Mouse (Mus musculus): ENCODE results near the gene Arhgap15. TPM values are rescaled to one million over a fixed set of nuclear protein-coding genes. Genes with fewer than 3 reads are reported as not detected.
A peak's percentile ranks its signal among the peaks of the same experiment; 100 is the strongest.

The Arhgap15 gene
- total and polyA plus RNA-seq, 2 experiments = 0.12 to 2.4 TPM

- no peak for TF ChIP-seq CTCF (IDR thresholded peaks at IDR 0.05; ENCODE audit: low read depth, low read length)
- no peak for TF ChIP-seq POLR2A (IDR thresholded peaks at IDR 0.05; ENCODE audit: extremely low read depth, insufficient read depth, low read length)
- H3K27ac ChIP-seq (replicated peaks; ENCODE audit: insufficient read depth, low read depth, low read length) = no peak overlapping the region
- no peaks in the 10 kb centered on the region for H3K4me1 ChIP-seq (ENCODE audit: control insufficient read depth, insufficient read depth, low read length)
- H3K36me3 ChIP-seq (ENCODE audit: control insufficient read depth, insufficient read depth, low read length) = no peaks in the 10 kb centered on the region
- no peaks in the 10 kb centered on the region for H3K27me3 ChIP-seq (ENCODE audit: control insufficient read depth, insufficient read depth, low read length)
- WGBS = 92% methylated on average over 1 of the region's 1 CpGs
- H3K79me2 ChIP-seq (ENCODE audit: control insufficient read depth, insufficient read depth, low read length) = no peaks in the 10 kb centered on the region
- DNase-seq (ENCODE audit: extremely low read depth, low read depth, low spot score) = no peak
- no peak overlapping the region for H3K9ac ChIP-seq (ENCODE audit: low read depth, low read length)
- no peak overlapping the region for H3K4me3 ChIP-seq (ENCODE audit: insufficient read depth, low read depth, low read length)
Observed at GRCm38 (mm10) chr2:43764456-43764855, 15.8 kb downstream of the Arhgap15 start.

- Histone ChIP-seq H3K4me1 (ENCODE audit: control insufficient read depth, insufficient read depth, low read length) (no peaks in the 10 kb centered on the region), H3K27me3 (ENCODE audit: control insufficient read depth, insufficient read depth, low read length) (no peaks in the 10 kb centered on the region), H3K79me2 (ENCODE audit: control insufficient read depth, insufficient read depth, low read length) (no peaks in the 10 kb centered on the region), H3K27ac (replicated peaks; ENCODE audit: insufficient read depth, low read depth, low read length) (no peak overlapping the region), H3K4me3 (ENCODE audit: insufficient read depth, low read depth, low read length) (no peak overlapping the region), H3K9ac (ENCODE audit: low read depth, low read length) (no peak overlapping the region), H3K36me3 (ENCODE audit: control insufficient read depth, insufficient read depth, low read length) (no peaks in the 10 kb centered on the region)
- TF ChIP-seq CTCF (IDR thresholded peaks at IDR 0.05; ENCODE audit: low read depth, low read length) (no peak), POLR2A (IDR thresholded peaks at IDR 0.05; ENCODE audit: extremely low read depth, insufficient read depth, low read length) (no peak)
- WGBS = 74% methylated on average over 3 of the region's 3 CpGs
- DNase-seq (ENCODE audit: extremely low read depth, low read depth, low spot score) = no peak
Observed at GRCm38 (mm10) chr2:43766200-43766599, 17.6 kb downstream of the Arhgap15 start.

- Histone ChIP-seq H3K36me3 (ENCODE audit: control insufficient read depth, insufficient read depth, low read length) (no peaks in the 10 kb centered on the region), H3K9ac (ENCODE audit: low read depth, low read length) (no peak overlapping the region), H3K4me3 (ENCODE audit: insufficient read depth, low read depth, low read length) (no peak overlapping the region), H3K4me1 (ENCODE audit: control insufficient read depth, insufficient read depth, low read length) (no peaks in the 10 kb centered on the region), H3K27me3 (ENCODE audit: control insufficient read depth, insufficient read depth, low read length) (no peaks in the 10 kb centered on the region), H3K79me2 (ENCODE audit: control insufficient read depth, insufficient read depth, low read length) (no peaks in the 10 kb centered on the region), H3K27ac (replicated peaks; ENCODE audit: insufficient read depth, low read depth, low read length) (no peak overlapping the region)
- no peak for TF ChIP-seq CTCF (IDR thresholded peaks at IDR 0.05; ENCODE audit: low read depth, low read length)
- TF ChIP-seq POLR2A (IDR thresholded peaks at IDR 0.05; ENCODE audit: extremely low read depth, insufficient read depth, low read length) = no peak
- no peak for DNase-seq (ENCODE audit: extremely low read depth, low read depth, low spot score)
- WGBS = 93% methylated on average over 2 of the region's 2 CpGs
Observed at GRCm38 (mm10) chr2:43769850-43770570, 21.4 kb downstream of the Arhgap15 start.

- H3K4me3 ChIP-seq (ENCODE audit: insufficient read depth, low read depth, low read length) = no peak overlapping the region
- no peak for TF ChIP-seq POLR2A (IDR thresholded peaks at IDR 0.05; ENCODE audit: extremely low read depth, insufficient read depth, low read length)
- no peak for TF ChIP-seq CTCF (IDR thresholded peaks at IDR 0.05; ENCODE audit: low read depth, low read length)
- no peak overlapping the region for H3K27ac ChIP-seq (replicated peaks; ENCODE audit: insufficient read depth, low read depth, low read length)
- no peak overlapping the region for H3K9ac ChIP-seq (ENCODE audit: low read depth, low read length)
- H3K27me3 ChIP-seq (ENCODE audit: control insufficient read depth, insufficient read depth, low read length) = no peaks in the 10 kb centered on the region
- no peaks in the 10 kb centered on the region for H3K4me1 ChIP-seq (ENCODE audit: control insufficient read depth, insufficient read depth, low read length)
- no peaks in the 10 kb centered on the region for H3K36me3 ChIP-seq (ENCODE audit: control insufficient read depth, insufficient read depth, low read length)
- peak; percentile 43 for DNase-seq (ENCODE audit: extremely low read depth, low read depth, low spot score)
- no peaks in the 10 kb centered on the region for H3K79me2 ChIP-seq (ENCODE audit: control insufficient read depth, insufficient read depth, low read length)
- 63% methylated on average over 5 of the region's 5 CpGs for WGBS
Observed at GRCm38 (mm10) chr2:43772640-43773039, 24.0 kb downstream of the Arhgap15 start.

GRCm38 (mm10) chr2:43782157-43782556, 33.5 kb downstream of the Arhgap15 start:
- Histone ChIP-seq H3K9ac (ENCODE audit: low read depth, low read length) (no peak overlapping the region), H3K27me3 (ENCODE audit: control insufficient read depth, insufficient read depth, low read length) (no peaks in the 10 kb centered on the region), H3K4me3 (ENCODE audit: insufficient read depth, low read depth, low read length) (no peak overlapping the region), H3K4me1 (ENCODE audit: control insufficient read depth, insufficient read depth, low read length) (no peaks in the 10 kb centered on the region), H3K27ac (replicated peaks; ENCODE audit: insufficient read depth, low read depth, low read length) (no peak overlapping the region), H3K36me3 (ENCODE audit: control insufficient read depth, insufficient read depth, low read length) (no peaks in the 10 kb centered on the region), H3K79me2 (ENCODE audit: control insufficient read depth, insufficient read depth, low read length) (no peaks in the 10 kb centered on the region)
- no peak for TF ChIP-seq CTCF (IDR thresholded peaks at IDR 0.05; ENCODE audit: low read depth, low read length)
- TF ChIP-seq POLR2A (IDR thresholded peaks at IDR 0.05; ENCODE audit: extremely low read depth, insufficient read depth, low read length) = no peak
- 93% methylated on average over 3 of the region's 3 CpGs for WGBS
- no peak for DNase-seq (ENCODE audit: extremely low read depth, low read depth, low spot score)
